Mouse (Mus musculus): ENCODE measurements around the gene Zfp90.

GRCm38 (mm10) chr8:106368501-106368900 lies 46.6 kb upstream of the Zfp90 start:
- TF ChIP-seq POLR2A (IDR thresholded peaks at IDR 0.05; ENCODE audit: control insufficient read depth, extremely low read depth, insufficient read depth, low read length, poor library complexity) (no peak), CTCF (IDR thresholded peaks at IDR 0.05; ENCODE audit: borderline replicate concordance, control insufficient read depth, extremely low read depth, insufficient read depth, low read length, poor library complexity) (no peak)
